8 mouse cellular contexts compared by ENCODE assay signal in the genomic region with DNA sequence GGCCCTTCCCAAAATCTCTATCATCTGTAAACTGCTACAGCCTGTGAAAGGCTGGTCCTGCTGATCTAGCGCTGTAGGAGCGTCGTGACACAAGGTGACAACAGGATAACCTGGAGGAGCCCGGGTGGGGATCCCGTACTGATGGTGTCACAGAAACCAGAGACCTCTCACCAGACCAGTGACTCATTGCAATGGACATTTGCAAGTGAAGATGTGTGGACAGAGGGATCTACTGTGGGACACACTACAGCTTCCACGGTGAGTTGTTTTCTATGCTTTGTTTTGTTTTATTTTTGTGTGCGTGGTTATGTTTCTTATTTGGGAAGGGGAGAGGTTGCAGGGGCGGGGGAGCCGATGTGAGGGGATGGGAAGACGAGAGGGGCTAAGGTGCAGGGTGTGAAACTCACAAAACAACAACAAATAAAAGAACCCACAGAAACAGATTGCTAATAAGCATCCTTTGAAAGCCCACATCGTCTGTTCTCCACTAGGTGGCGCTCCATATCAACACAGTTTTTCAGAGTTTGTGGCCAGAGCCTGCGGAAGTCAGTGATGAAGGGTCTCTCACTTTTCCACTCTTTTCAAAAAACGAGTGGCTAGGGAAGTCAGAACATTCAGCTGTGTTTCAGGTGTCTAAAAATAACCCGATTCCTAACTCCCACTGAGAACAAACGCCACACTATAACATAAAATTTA.
DNase-seq lines count a peak whose midpoint lies in the region; ATAC-seq lines count a peak whose summit lies in the region.

No protein-coding gene starts in this region.

- intact Hi-C loops in left cerebral cortex, postnatal 14 days (cut with DNase I): no loop called here

- 0 out of 2 replicates have a peak, but pooled peaks cover 3% of the 10 kb centered on the region for H3K4me1 ChIP-seq in midbrain, embryonic 10.5 days
- H3K4me1 ChIP-seq in midbrain, embryonic 16.5 days (ENCODE audit: control insufficient read depth, insufficient read depth, low read length): peaks cover 2% of the 10 kb centered on the region; the same call in 1 of the 2 replicates

- peak; percentile 65 for DNase-seq in midbrain, embryonic 10.5 days (ENCODE audit: low spot score)
- peak; percentile 56 for DNase-seq in ZHBTc4 (ENCODE audit: low read depth, low spot score)
- DNase-seq in left cerebral cortex, postnatal 14 days (ENCODE audit: low spot score in 2 of 2): peak; percentile 64 to 77
- peak; percentile 81 for DNase-seq in retina, embryonic 14.5 days (ENCODE audit: low spot score)

- ATAC-seq in midbrain, embryonic 16.5 days: no peak; the same call in 1 of the 2 replicates
- ATAC-seq in common myeloid progenitor, adult 5-6 weeks (replicated peaks; ENCODE audit: low read depth, poor library complexity, severe bottlenecking): peak; percentile 68
- ATAC-seq in hematopoietic stem cell, adult 5-6 weeks (replicated peaks in 1 of 2; ENCODE audit: insufficient read depth in 1 of 2, low FRiP score in 2 of 2, low TSS enrichment in 1 of 2, low read depth in 1 of 2, poor library complexity in 2 of 2, severe bottlenecking in 2 of 2): 0 out of 4 replicates have a peak, but pooled peaks have one; percentile 45 to 59
- no peak for ATAC-seq in megakaryocyte, adult 5-6 weeks (ENCODE audit: poor library complexity, severe bottlenecking)

- WGBS in midbrain, embryonic 10.5 days: 42% methylated on average over 16 of the region's 16 CpGs
- WGBS in midbrain, embryonic 16.5 days: 40% methylated on average over 16 of the region's 16 CpGs

- no peak overlapping the region for H3K4me3 ChIP-seq in midbrain, embryonic 10.5 days
- H3K4me3 ChIP-seq in midbrain, embryonic 16.5 days (ENCODE audit: low read depth, low read length): no peak overlapping the region

- H3K9me3 ChIP-seq in midbrain, embryonic 10.5 days (replicated peaks): no peaks in the 10 kb centered on the region
- H3K9me3 ChIP-seq in midbrain, embryonic 16.5 days (replicated peaks; ENCODE audit: control insufficient read depth, low read length, poor library complexity, severe bottlenecking): no peaks in the 10 kb centered on the region

- H3K27ac ChIP-seq in midbrain, embryonic 10.5 days (replicated peaks): no peak overlapping the region
- no peak overlapping the region for H3K27ac ChIP-seq in midbrain, embryonic 16.5 days (ENCODE audit: low read length)

- H3K9ac ChIP-seq in midbrain, embryonic 16.5 days (ENCODE audit: low read depth, low read length): no peak overlapping the region

- no peak overlapping the region for H3K4me2 ChIP-seq in midbrain, embryonic 16.5 days (ENCODE audit: low read length)

- H3K27me3 ChIP-seq in midbrain, embryonic 10.5 days (ENCODE audit: low read depth, poor library complexity, severe bottlenecking): no peaks in the 10 kb centered on the region
- no peaks in the 10 kb centered on the region for H3K27me3 ChIP-seq in midbrain, embryonic 16.5 days (ENCODE audit: control insufficient read depth, insufficient read depth, low read depth, low read length)

- H3K36me3 ChIP-seq in midbrain, embryonic 10.5 days: no peaks in the 10 kb centered on the region
- H3K36me3 ChIP-seq in midbrain, embryonic 16.5 days (ENCODE audit: control insufficient read depth, insufficient read depth, low read length): no peaks in the 10 kb centered on the region

Comparison
In these comparisons a context has a peak if more than half of its experiments do, and no peak if none do; other contexts are left out.
1. ATAC-seq: peak in common myeloid progenitor, adult 5-6 weeks (single experiment) and hematopoietic stem cell, adult 5-6 weeks (2 of 2); none in midbrain, embryonic 16.5 days (single experiment) and megakaryocyte, adult 5-6 weeks (single experiment).
2. Peak in every context shown above with its lines, with median percentiles within 50 percentile points of each other: DNase-seq.